Mouse (Mus musculus): Measurements from ENCODE around the gene Amotl2. TPM values are rescaled to one million over a fixed set of nuclear protein-coding genes. Genes with fewer than 3 reads are reported as not detected.

Gene Amotl2
- total and polyA plus RNA-seq, 3 experiments, result not detected

GRCm38 (mm10) chr9:102721406-102721978, 5.0 kb downstream of the Amotl2 start:
- TF ChIP-seq UBTF (IDR thresholded peaks at IDR 0.05; ENCODE audit: borderline replicate concordance, insufficient read depth, low read depth, low read length), result no peak
- no peak for TF ChIP-seq EP300 (IDR thresholded peaks at IDR 0.05; ENCODE audit: low read depth in 1 of 2, low read length in 2 of 2)
- TF ChIP-seq MAX (IDR thresholded peaks at IDR 0.05; ENCODE audit: low read length), result no peak
- no peak overlapping the region for H3K9ac ChIP-seq (ENCODE audit: control insufficient read depth, low read depth, low read length, poor library complexity, severe bottlenecking)
- H3K27me3 ChIP-seq (ENCODE audit: control insufficient read depth in 1 of 2, insufficient read depth in 2 of 2, low read length in 2 of 2), result no peaks in the 10 kb centered on the region
- H3K27ac ChIP-seq (ENCODE audit: control insufficient read depth, low read depth, low read length), result no peak overlapping the region
- no peaks in the 10 kb centered on the region for H3K9me3 ChIP-seq (replicated peaks; ENCODE audit: insufficient read depth, low read length)
- DNase-seq (ENCODE audit: low read depth, low spot score), result no peak
- H3K36me3 ChIP-seq (ENCODE audit: control insufficient read depth in 1 of 2, insufficient read depth in 2 of 2, low read length in 2 of 2), result no peaks in the 10 kb centered on the region
- no peaks in the 10 kb centered on the region for H3K79me2 ChIP-seq (ENCODE audit: control insufficient read depth, insufficient read depth, low read length, poor library complexity)
- no peaks in the 10 kb centered on the region for H3K4me1 ChIP-seq (ENCODE audit: control insufficient read depth in 1 of 2, insufficient read depth in 2 of 2, low read length in 2 of 2)
- no peak overlapping the region for H3K4me3 ChIP-seq (ENCODE audit: control insufficient read depth in 1 of 2, insufficient read depth in 1 of 2, low read depth in 2 of 2, low read length in 2 of 2)

GRCm38 (mm10) chr9:102722071-102722561, 5.6 kb downstream of the Amotl2 start:
- Histone ChIP-seq H3K27me3 (ENCODE audit: control insufficient read depth in 1 of 2, insufficient read depth in 2 of 2, low read length in 2 of 2) (no peaks in the 10 kb centered on the region), H3K9me3 (replicated peaks; ENCODE audit: insufficient read depth, low read length) (no peaks in the 10 kb centered on the region), H3K36me3 (ENCODE audit: control insufficient read depth in 1 of 2, insufficient read depth in 2 of 2, low read length in 2 of 2) (no peaks in the 10 kb centered on the region), H3K9ac (ENCODE audit: control insufficient read depth, low read depth, low read length, poor library complexity, severe bottlenecking) (no peak overlapping the region), H3K4me1 (ENCODE audit: control insufficient read depth in 1 of 2, insufficient read depth in 2 of 2, low read length in 2 of 2) (no peaks in the 10 kb centered on the region), H3K4me3 (ENCODE audit: control insufficient read depth in 1 of 2, insufficient read depth in 1 of 2, low read depth in 2 of 2, low read length in 2 of 2) (no peak overlapping the region), H3K27ac (ENCODE audit: control insufficient read depth, low read depth, low read length) (no peak overlapping the region), H3K79me2 (ENCODE audit: control insufficient read depth, insufficient read depth, low read length, poor library complexity) (no peaks in the 10 kb centered on the region)
- TF ChIP-seq MEF2A (IDR thresholded peaks at IDR 0.05; ENCODE audit: extremely low read depth, insufficient replicate concordance, low read depth, low read length, poor library complexity, severe bottlenecking) (no peak), TBP (IDR thresholded peaks at IDR 0.05; ENCODE audit: low read depth, low read length) (no peak), ZMIZ1 (IDR thresholded peaks at IDR 0.05; ENCODE audit: low read depth, low read length) (no peak), MYB (IDR thresholded peaks at IDR 0.05; ENCODE audit: low read depth, low read length) (no peak), JUND (IDR thresholded peaks at IDR 0.05; ENCODE audit: low read depth, low read length) (no peak), EP300 (IDR thresholded peaks at IDR 0.05; ENCODE audit: low read depth in 1 of 2, low read length in 2 of 2) (no peak), SMC3 (IDR thresholded peaks at IDR 0.05; ENCODE audit: low read depth, low read length) (no peak), POLR2AphosphoS5 (IDR thresholded peaks at IDR 0.05; ENCODE audit: borderline replicate concordance, low read depth, low read length) (no peak), MAFK (IDR thresholded peaks at IDR 0.05; ENCODE audit: borderline replicate concordance, low read depth, low read length) (no peak)
- no peak for DNase-seq (ENCODE audit: low read depth, low spot score)

GRCm38 (mm10) chr9:102722750-102723149, 6.3 kb downstream of the Amotl2 start:
- H3K4me3 ChIP-seq (ENCODE audit: control insufficient read depth in 1 of 2, insufficient read depth in 1 of 2, low read depth in 2 of 2, low read length in 2 of 2), result no peak overlapping the region
- H3K4me1 ChIP-seq (ENCODE audit: control insufficient read depth in 1 of 2, insufficient read depth in 2 of 2, low read length in 2 of 2), result no peaks in the 10 kb centered on the region
- DNase-seq (ENCODE audit: low read depth, low spot score), result no peak
- no peaks in the 10 kb centered on the region for H3K9me3 ChIP-seq (replicated peaks; ENCODE audit: insufficient read depth, low read length)
- TF ChIP-seq TBP (IDR thresholded peaks at IDR 0.05; ENCODE audit: low read depth, low read length), result no peak
- TF ChIP-seq GABPA (IDR thresholded peaks at IDR 0.05; ENCODE audit: low read depth, low read length), result no peak
- no peaks in the 10 kb centered on the region for H3K27me3 ChIP-seq (ENCODE audit: control insufficient read depth in 1 of 2, insufficient read depth in 2 of 2, low read length in 2 of 2)
- H3K9ac ChIP-seq (ENCODE audit: control insufficient read depth, low read depth, low read length, poor library complexity, severe bottlenecking), result no peak overlapping the region
- no peak overlapping the region for H3K27ac ChIP-seq (ENCODE audit: control insufficient read depth, low read depth, low read length)
- no peaks in the 10 kb centered on the region for H3K79me2 ChIP-seq (ENCODE audit: control insufficient read depth, insufficient read depth, low read length, poor library complexity)
- H3K36me3 ChIP-seq (ENCODE audit: control insufficient read depth in 1 of 2, insufficient read depth in 2 of 2, low read length in 2 of 2), result no peaks in the 10 kb centered on the region

Data from MEL (cell line).